Mouse (Mus musculus) midbrain, embryonic 10.5 days (tissue): ENCODE measurements at regions not wholly inside any gene's neighbourhood (a gene's known extent, or its start where the extent isn't known, plus 50 kb on each side); places are given as distances from the start of the nearest gene placed in this dataset.

Source experiments
- DNase-seq: peaks from one replicate; pipeline ENCODE4 v3.0.0-alpha.2; 2017; ENCODE audit warnings: low spot score
- H3K27ac ChIP-seq: fragments of 300-500 bp; sonication (generic); replicated peaks from 2 replicates; pipeline ENCODE4 v1.5.1; 2016; ENCODE audit warnings: mild to moderate bottlenecking
- H3K27me3 ChIP-seq: fragments of 300-500 bp; sonication (generic); 2 replicates; pipeline ENCODE4 v1.6.1; 2016; ENCODE audit warnings: low read depth, mild to moderate bottlenecking; ENCODE audit not compliant: poor library complexity, severe bottlenecking
- H3K36me3 ChIP-seq: fragments of 300-500 bp; sonication (generic); 2 replicates; pipeline ENCODE4 v1.6.1; 2016; ENCODE audit warnings: mild to moderate bottlenecking, moderate library complexity
- H3K4me1 ChIP-seq: fragments of 300-500 bp; sonication (generic); 2 replicates; pipeline ENCODE4 v1.6.1; 2016
- H3K4me3 ChIP-seq: fragments of 300-500 bp; sonication (generic); 2 replicates; pipeline ENCODE4 v1.5.1; 2016; ENCODE audit warnings: mild to moderate bottlenecking, moderate library complexity
- H3K9me3 ChIP-seq: fragments of 300-500 bp; sonication (generic); replicated peaks from 2 replicates; pipeline ENCODE4 v1.6.1; 2016; ENCODE audit warnings: mild to moderate bottlenecking
- WGBS: fragments of 180-500 bp; shearing (Covaris S2); methylation state at CpG from one replicate; pipeline ENCODE4 v1.1.7; 2016; 5-methylcytosine and 5-hydroxymethylcytosine counted together

DNA sequence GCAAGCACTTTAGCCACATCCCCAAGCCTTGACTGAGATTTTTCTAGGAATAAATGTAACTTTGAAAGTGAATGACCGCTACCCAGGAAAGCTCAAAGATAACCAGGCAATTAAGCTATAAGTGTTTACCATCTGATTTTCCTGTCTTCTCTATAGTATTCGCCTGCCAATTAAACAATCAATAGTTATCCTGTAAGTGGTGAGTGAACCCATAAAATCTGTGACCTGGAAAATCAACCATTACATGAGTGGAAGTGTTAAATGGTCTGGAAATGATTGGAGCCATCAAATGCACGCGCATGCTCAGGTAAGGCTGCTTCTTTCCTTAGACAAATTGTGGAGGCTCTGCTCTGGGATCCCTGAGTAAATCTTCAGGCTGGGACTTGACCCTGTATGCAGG lies 170.8 kb upstream of the Cxcr4 start:
- H3K27me3 ChIP-seq = no peaks in the 10 kb centered on the region
- no peaks in the 10 kb centered on the region for H3K36me3 ChIP-seq
- no peaks in the 10 kb centered on the region for H3K9me3 ChIP-seq
- no peak overlapping the region for H3K4me3 ChIP-seq
- DNase-seq = no peak
- H3K4me1 ChIP-seq = peaks cover 19% of the 10 kb centered on the region; the same call in 1 of the 2 replicates
- no peak overlapping the region for H3K27ac ChIP-seq
- WGBS = 92% methylated on average over 4 of the region's 4 CpGs

DNA sequence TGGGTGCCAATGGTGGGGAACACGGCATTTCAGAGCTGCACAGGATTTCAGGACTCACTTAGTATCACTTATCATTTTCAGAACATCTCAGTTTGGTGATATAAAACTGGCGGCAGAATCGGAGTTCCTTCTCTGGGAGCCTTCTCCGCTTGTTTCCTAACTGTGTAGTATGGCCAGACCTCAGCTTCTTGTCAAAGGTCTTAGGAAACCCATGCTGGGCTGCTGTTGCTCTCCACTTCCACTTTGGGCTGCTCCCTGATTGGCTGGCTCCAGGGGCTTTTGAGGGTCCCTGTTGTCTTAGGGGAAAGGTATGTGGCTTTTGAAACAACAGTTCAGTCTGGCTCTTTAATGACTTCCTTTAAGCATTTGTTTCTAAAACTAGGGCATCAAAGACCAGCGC lies 170.0 kb upstream of the Cxcr4 start:
- no peak overlapping the region for H3K27ac ChIP-seq
- no peaks in the 10 kb centered on the region for H3K9me3 ChIP-seq
- H3K27me3 ChIP-seq = no peaks in the 10 kb centered on the region
- DNase-seq = no peak
- no peak overlapping the region for H3K4me3 ChIP-seq
- H3K4me1 ChIP-seq = peaks cover 19% of the 10 kb centered on the region; the same call in 1 of the 2 replicates
- H3K36me3 ChIP-seq = no peaks in the 10 kb centered on the region
- 78% methylated on average over 5 of the region's 5 CpGs for WGBS

GRCm38 (mm10) chr1:128758802-128759481 lies 166.8 kb upstream of the Cxcr4 start:
- Histone ChIP-seq H3K36me3 (no peaks in the 10 kb centered on the region), H3K27me3 (no peaks in the 10 kb centered on the region), H3K4me1 (peaks cover 9% of the 10 kb centered on the region; the same call in 1 of the 2 replicates), H3K9me3 (no peaks in the 10 kb centered on the region), H3K4me3 (no peak overlapping the region), H3K27ac (peak overlapping the region; percentile 43; the same call in 1 of the 2 replicates)
- 84% methylated on average over 11 of the region's 11 CpGs for WGBS
- no peak for DNase-seq

DNA sequence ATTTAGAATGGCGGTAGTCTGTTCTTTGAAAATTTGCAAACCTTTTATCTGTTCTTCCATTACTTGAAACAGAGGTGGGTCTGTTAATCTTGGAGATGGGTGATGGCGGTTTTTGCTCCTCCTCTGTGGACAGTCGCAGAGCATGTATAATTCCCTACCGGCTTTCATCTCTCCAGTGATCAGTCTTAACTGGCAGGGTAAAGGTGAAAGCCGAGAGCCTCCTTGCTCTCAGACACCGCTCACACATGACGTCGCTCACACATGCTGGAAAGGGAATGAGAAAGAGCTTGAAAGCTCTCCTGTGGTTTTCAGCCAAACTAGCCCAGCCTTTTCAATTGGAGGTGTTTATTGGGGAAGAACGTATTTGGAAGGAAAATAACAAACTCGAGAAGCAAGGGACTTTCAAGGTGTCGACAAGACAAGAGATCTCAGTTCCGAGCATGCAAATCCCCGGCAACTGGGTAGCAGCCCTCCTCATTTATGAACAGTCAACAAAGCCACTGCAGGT lies 166.3 kb upstream of the Cxcr4 start:
- H3K4me1 ChIP-seq = peaks cover 15% of the 10 kb centered on the region
- no peak for DNase-seq
- no peaks in the 10 kb centered on the region for H3K36me3 ChIP-seq
- WGBS = 85% methylated on average over 13 of the region's 13 CpGs
- peak overlapping the region; percentile 43; the same call in 1 of the 2 replicates for H3K27ac ChIP-seq
- H3K27me3 ChIP-seq = no peaks in the 10 kb centered on the region
- no peaks in the 10 kb centered on the region for H3K9me3 ChIP-seq
- H3K4me3 ChIP-seq = no peak overlapping the region

- Histone ChIP-seq H3K27me3 (no peaks in the 10 kb centered on the region), H3K9me3 (no peaks in the 10 kb centered on the region), H3K27ac (no peak overlapping the region; the same call in 1 of the 2 replicates), H3K4me1 (peaks cover 8% of the 10 kb centered on the region), H3K4me3 (no peak overlapping the region), H3K36me3 (no peaks in the 10 kb centered on the region)
- WGBS = 56% methylated on average over 3 of the region's 3 CpGs
- DNase-seq = peak; percentile 30
These were observed 161.4 kb upstream of the Cxcr4 start for GRCm38 (mm10) chr1:128753427-128754012.

DNA sequence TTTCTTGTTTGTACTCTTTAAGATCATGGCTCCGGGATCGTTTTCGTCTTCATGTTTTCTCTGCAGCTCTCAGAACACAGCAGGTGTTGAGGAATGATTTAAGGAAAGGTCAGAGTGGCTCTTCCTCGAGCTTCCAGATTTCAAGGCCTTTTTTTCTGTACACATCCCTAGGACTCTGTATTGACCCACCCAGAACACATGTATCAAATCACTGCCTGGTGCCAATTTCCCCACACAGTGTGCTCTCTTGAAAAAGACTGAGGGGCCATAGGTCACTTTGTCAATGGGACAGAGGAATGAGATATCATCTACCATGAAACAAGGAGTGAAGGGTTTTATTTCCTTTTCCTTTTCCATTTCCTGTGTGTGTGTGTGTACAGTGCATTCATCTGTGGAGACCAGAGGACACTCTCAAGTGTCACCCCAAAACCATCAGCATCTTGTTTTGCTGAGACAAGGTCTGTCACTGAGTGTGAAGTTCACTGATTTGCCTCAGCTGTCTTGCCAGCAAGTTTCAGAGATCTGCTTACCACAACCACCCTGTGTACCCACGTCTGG lies 157.4 kb upstream of the Cxcr4 start:
- Histone ChIP-seq H3K4me1 (peaks cover 6% of the 10 kb centered on the region), H3K27me3 (no peaks in the 10 kb centered on the region), H3K27ac (no peak overlapping the region), H3K36me3 (no peaks in the 10 kb centered on the region), H3K9me3 (0 out of 2 replicates have a peak, but pooled peaks cover 6% of the 10 kb centered on the region), H3K4me3 (no peak overlapping the region)
- WGBS = 70% methylated on average over 5 of the region's 5 CpGs
- DNase-seq = no peak

DNA sequence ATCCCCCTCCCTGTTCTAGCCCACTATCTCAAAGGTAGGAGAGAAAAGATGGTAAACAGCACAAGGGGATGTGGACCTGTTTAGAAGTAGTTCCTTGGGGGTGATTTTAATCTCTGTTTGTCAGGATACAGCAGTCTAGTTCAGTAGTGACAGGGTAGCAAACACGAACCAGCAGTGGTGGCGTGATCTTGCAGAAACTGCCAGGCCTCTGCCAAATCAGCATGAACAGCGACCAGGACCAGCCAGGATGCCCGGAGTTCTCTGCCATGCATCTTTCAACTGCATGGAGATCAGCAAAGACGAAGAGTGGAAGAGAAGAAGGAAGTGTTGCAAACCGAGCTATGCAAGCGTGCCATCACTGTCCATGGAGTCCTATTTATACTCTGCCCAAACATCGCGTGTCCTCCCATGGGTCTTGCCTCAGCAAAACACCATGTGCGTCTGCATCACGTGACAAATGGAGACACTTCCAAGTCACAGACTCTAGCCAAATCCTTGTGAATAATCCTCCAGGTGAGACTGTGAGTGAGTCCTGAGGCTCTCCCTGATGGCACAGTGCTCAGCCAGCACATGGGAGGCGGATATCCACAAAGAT lies 155.2 kb upstream of the Cxcr4 start:
- 95% methylated on average over 12 of the region's 12 CpGs for WGBS
- no peak for DNase-seq
- Histone ChIP-seq H3K9me3 (0 out of 2 replicates have a peak, but pooled peaks cover 6% of the 10 kb centered on the region), H3K27me3 (no peaks in the 10 kb centered on the region), H3K4me1 (no peaks in the 10 kb centered on the region), H3K36me3 (no peaks in the 10 kb centered on the region), H3K27ac (no peak overlapping the region), H3K4me3 (no peak overlapping the region)

DNA sequence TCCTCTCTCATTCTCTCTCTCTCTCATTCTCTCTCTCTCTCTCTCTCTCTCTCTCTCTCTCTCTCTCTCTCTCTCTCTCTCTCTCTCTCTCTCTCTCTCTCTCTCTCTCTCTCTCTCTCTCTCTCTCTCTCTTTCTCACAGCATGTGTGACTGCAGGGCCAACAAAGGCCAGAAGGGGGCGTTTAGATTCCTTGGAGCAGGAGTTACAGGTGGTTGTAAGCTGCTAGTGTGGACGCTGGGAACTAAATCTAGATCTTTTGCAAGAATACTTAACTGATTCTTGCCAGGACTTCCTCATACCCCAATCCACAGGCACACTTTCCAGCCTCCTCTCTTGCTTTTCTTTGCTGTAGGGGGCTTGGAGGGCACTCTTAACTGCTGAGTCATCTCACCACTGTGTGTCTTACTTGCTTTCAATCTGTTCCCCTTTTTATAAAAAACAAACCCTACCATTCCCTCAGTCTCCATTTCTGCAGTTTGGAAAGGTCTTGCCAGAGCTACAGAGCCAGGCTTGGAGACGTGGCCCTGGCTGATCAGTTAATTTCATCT lies 154.4 kb upstream of the Cxcr4 start:
- WGBS = 63% methylated on average over 3 of the region's 3 CpGs
- no peak for DNase-seq
- H3K9me3 ChIP-seq = 0 out of 2 replicates have a peak, but pooled peaks cover 6% of the 10 kb centered on the region
- no peaks in the 10 kb centered on the region for H3K27me3 ChIP-seq
- H3K4me1 ChIP-seq = no peaks in the 10 kb centered on the region
- H3K4me3 ChIP-seq = no peak overlapping the region
- H3K27ac ChIP-seq = no peak overlapping the region
- H3K36me3 ChIP-seq = no peaks in the 10 kb centered on the region

GRCm38 (mm10) chr1:128740616-128741015 lies 148.5 kb upstream of the Cxcr4 start:
- Histone ChIP-seq H3K9me3 (no peaks in the 10 kb centered on the region), H3K36me3 (no peaks in the 10 kb centered on the region), H3K27me3 (no peaks in the 10 kb centered on the region), H3K4me3 (no peak overlapping the region), H3K4me1 (no peaks in the 10 kb centered on the region), H3K27ac (no peak overlapping the region)
- WGBS = 88% methylated on average over 2 of the region's 2 CpGs
- no peak for DNase-seq

- H3K9me3 ChIP-seq = no peaks in the 10 kb centered on the region
- H3K27ac ChIP-seq = no peak overlapping the region
These were observed 146.1 kb upstream of the Cxcr4 start for GRCm38 (mm10) chr1:128738152-128738551.

GRCm38 (mm10) chr1:128734857-128735256 lies 142.8 kb upstream of the Cxcr4 start:
- DNase-seq = no peak
- WGBS = 80% methylated on average over 2 of the region's 2 CpGs
- H3K4me1 ChIP-seq = no peaks in the 10 kb centered on the region

More at GRCm38 (mm10) chr1:128738152-128738551, 146.1 kb upstream of the Cxcr4 start:
- no peaks in the 10 kb centered on the region for H3K4me1 ChIP-seq
- H3K36me3 ChIP-seq = no peaks in the 10 kb centered on the region
- DNase-seq = no peak
- no peaks in the 10 kb centered on the region for H3K27me3 ChIP-seq
- WGBS = 94% methylated on average over 4 of the region's 4 CpGs
- no peak overlapping the region for H3K4me3 ChIP-seq

DNA sequence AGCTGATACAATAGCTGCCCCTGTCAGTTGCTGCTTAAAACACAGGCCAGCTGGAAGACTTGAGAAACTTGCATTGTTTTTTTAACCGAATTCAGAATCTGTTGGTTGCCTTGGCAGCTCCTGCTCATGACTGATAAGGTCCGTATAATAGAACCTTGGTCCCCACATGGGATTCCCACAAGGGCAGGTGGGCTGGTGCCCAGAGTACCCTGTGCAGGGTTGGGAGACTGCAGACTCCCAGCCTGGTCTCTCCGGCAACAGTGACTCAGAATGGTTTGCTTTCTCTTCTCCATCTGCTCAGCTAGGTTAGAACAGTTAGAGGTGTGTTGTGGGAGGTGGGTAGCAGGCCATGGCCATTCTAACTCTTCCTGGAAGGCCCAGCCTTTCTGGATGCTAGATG lies 139.4 kb upstream of the Cxcr4 start:
- DNase-seq = no peak
- Histone ChIP-seq H3K4me1 (no peaks in the 10 kb centered on the region), H3K4me3 (no peak overlapping the region), H3K27me3 (no peaks in the 10 kb centered on the region), H3K9me3 (no peaks in the 10 kb centered on the region), H3K36me3 (no peaks in the 10 kb centered on the region), H3K27ac (no peak overlapping the region)
- WGBS = 89% methylated on average over 3 of the region's 3 CpGs

More at GRCm38 (mm10) chr1:128734857-128735256, 142.8 kb upstream of the Cxcr4 start:
- no peak overlapping the region for H3K27ac ChIP-seq
- no peaks in the 10 kb centered on the region for H3K9me3 ChIP-seq
- H3K36me3 ChIP-seq = no peaks in the 10 kb centered on the region
- no peak overlapping the region for H3K4me3 ChIP-seq
- H3K27me3 ChIP-seq = no peaks in the 10 kb centered on the region
